Mouse (Mus musculus): ENCODE data around the gene Gnl1. TPM values are rescaled to one million over a fixed set of nuclear protein-coding genes. Genes with fewer than 3 reads are reported as not detected.
"Not testable (repeated sequence)": the region's sequence is repeated elsewhere in the genome, so short reads cannot be mapped to it uniquely, and the experiment has no call there.

Gene Gnl1
- total RNA-seq, 1 experiment from 2014 or later = 22.1 TPM

DNA sequence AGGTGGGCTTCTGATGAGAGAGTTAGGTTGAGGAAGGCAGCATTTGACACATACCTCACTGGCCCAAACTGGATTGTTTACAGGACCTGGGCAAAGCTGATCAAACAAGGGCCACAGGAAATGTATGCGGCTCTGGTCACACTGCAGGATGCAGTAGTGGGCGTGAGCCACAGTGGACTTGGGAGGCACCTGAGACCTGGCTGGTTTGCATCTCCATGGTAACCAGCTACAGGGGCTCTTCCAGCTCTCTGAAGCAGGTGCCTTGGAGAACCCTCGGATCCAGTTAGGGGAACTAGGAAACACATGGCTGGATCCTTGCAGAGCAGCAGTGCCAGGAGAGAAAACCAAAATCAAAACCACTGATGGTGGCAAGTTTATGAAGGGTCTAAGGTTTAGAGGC, 54.9 kb downstream of the Gnl1 start:
- ATAC-seq (replicated peaks in 1 of 2; ENCODE audit: insufficient read depth in 1 of 2, low FRiP score in 2 of 2, low TSS enrichment in 1 of 2, low read depth in 1 of 2, poor library complexity in 2 of 2, severe bottlenecking in 2 of 2) = not testable (repeated sequence)

DNA sequence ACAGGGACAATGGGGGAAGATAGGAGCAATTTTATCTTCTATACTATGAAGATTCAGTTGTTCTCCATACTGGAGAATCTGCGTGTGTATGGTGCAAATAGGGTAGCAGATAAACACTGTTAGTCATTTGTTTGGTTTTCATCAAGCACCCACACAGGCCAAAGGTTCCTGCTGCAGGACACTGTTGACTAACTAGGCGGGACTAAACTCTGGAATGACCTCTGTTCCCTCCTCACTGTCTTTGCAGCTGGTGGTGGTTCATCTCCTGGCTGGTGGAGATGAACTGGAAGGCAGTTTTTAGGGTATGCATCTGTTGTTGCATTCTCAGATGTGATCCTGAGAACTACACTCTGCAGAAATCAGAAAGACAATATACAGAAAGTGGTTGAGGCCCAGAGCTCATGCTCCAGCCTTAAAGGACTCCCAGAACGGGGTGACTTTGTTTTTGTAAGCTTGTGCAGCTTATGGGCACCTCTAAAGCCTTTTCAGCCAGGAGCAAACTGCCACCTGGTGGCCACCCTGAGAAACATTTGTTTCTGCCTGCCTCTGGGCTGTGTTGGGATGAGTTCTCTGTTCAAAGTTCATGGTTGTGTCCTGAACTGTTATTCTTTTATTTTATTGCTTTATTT, 55.5 kb downstream of the Gnl1 start:
- ATAC-seq (replicated peaks in 1 of 2; ENCODE audit: insufficient read depth in 1 of 2, low FRiP score in 2 of 2, low TSS enrichment in 1 of 2, low read depth in 1 of 2, poor library complexity in 2 of 2, severe bottlenecking in 2 of 2) = peak; percentile 40 to 54; a peak in 2 of 4 replicates

DNA sequence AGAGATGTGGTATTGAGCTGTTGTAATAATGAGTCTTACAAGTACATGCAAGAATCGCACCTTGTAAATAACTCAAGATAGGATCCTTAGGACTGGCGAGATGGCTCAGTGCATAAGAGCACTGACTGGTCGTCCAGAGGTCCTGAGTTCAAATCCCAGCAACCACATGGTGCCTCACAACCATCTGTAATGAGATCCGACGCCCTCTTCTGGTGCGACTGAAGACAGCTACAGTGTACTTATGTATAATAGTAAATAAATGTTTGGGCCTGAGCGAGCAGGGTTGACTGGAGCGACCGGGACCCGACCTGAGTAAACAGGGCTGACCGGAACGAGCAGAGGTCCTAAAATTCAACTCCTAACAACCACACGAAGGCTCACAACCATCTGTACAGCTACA, 56.5 kb downstream of the Gnl1 start:
- not testable (repeated sequence) for ATAC-seq (replicated peaks in 1 of 2; ENCODE audit: insufficient read depth in 1 of 2, low FRiP score in 2 of 2, low TSS enrichment in 1 of 2, low read depth in 1 of 2, poor library complexity in 2 of 2, severe bottlenecking in 2 of 2)

Other genes starting within 250 kb of the Gnl1 start
- gene Ier3, start 158.2 kb upstream of the Gnl1 start, total RNA-seq (2017) = 128 and 182 TPM in 2 replicates
- 134 and 140 TPM in 2 replicates for gene Flot1, start 156.6 kb upstream of the Gnl1 start, total RNA-seq (2017)
- gene Tubb5, start 141.5 kb upstream of the Gnl1 start, total RNA-seq (2017) = 873 and 988 TPM in 2 replicates
- gene Mdc1, start 138.3 kb upstream of the Gnl1 start, total RNA-seq (2017) = 26.0 and 40.0 TPM in 2 replicates
- 53.1 and 73.0 TPM in 2 replicates for gene Nrm, start 118.5 kb upstream of the Gnl1 start, total RNA-seq (2017)
- gene Ppp1r18, start 114.3 kb upstream of the Gnl1 start, total RNA-seq (2017) = 35.9 and 44.0 TPM in 2 replicates
- 39.1 and 57.0 TPM in 2 replicates for gene Dhx16, start 100.0 kb upstream of the Gnl1 start, total RNA-seq (2017)
- gene 2310061I04Rik, start 82.4 kb upstream of the Gnl1 start, total RNA-seq (2017) = 4.9 and 17.4 TPM in 2 replicates
- 13.0 and 18.1 TPM in 2 replicates for gene Atat1, start 69.8 kb upstream of the Gnl1 start, total RNA-seq (2017)
- gene Mrps18b, start 63.5 kb upstream of the Gnl1 start, total RNA-seq (2017) = 47.0 and 51.8 TPM in 2 replicates
- gene Ppp1r10, start 63.4 kb upstream of the Gnl1 start, total RNA-seq (2017) = 175 and 218 TPM in 2 replicates
- gene Abcf1, start 10.1 kb upstream of the Gnl1 start, total RNA-seq (2017) = 139 and 356 TPM in 2 replicates
- 15.4 and 27.2 TPM in 2 replicates for gene Prr3, start 385 bp downstream of the Gnl1 start, total RNA-seq (2017)
- 16.8 and 23.6 TPM in 2 replicates for gene H2-T24, start 40.7 kb downstream of the Gnl1 start, total RNA-seq (2017)
- gene H2-T23, start 53.0 kb downstream of the Gnl1 start, total RNA-seq (2017) = 197 and 236 TPM in 2 replicates
- gene H2-T22, start 62.9 kb downstream of the Gnl1 start, total RNA-seq (2017) = 66.7 and 102 TPM in 2 replicates
- gene Gm6034, start 63.1 kb downstream of the Gnl1 start, total RNA-seq (2017) = not detected in 2 replicates
- not detected in 2 replicates for gene Gm11127, start 78.5 kb downstream of the Gnl1 start, total RNA-seq (2017)
- gene Gm19684, start 141.8 kb downstream of the Gnl1 start, total RNA-seq (2017) = 0.56 TPM in 1 of 2 replicates, not detected in the other
- gene Gm7030, start 149.6 kb downstream of the Gnl1 start, total RNA-seq (2017) = not detected in 2 replicates
- gene Gm8909, start 188.7 kb downstream of the Gnl1 start, total RNA-seq (2017) = not detected in 2 replicates
- 0.75 and 1.1 TPM in 2 replicates for gene H2-T3, start 210.4 kb downstream of the Gnl1 start, total RNA-seq (2017)